Mouse (Mus musculus) mouse trophoblast stem cell (cell line): ENCODE measurements around the gene Hspg2.
"Not testable (repeated sequence)": the region's sequence is repeated elsewhere in the genome, so short reads cannot be mapped to it uniquely, and the experiment has no call there.

Experiments
- in situ Hi-C, 2 experiments: fragments of 300-500 bp; cut with MseI, MboI; formaldehyde crosslinking; loops; 2 replicates in 1 of 2; 3 replicates in 1 of 2; pipeline ENCODE4 v1.15.1; 2025

Hspg2 gene

DNA sequence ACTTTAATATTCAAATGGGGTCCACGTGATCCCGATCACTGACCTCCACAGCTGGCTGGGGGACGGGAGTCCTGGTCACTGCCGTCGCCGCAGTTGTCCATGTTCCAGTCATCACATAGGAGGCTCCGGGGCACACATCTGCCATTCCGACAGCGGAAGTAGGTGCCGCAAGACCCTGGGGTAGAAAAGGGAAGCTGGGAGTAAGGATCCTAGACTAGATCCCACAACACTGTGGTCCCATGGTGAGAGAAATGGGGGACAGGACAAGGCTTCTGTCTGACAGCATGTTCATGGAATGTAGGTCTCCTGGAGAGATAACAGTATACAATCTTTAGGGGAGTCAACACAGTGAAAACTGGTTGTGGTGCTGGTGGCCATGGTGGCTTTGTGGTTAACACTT lies 105.9 kb downstream of the Hspg2 start, which contains the start of gene Ldlrad2:
Gene Ldlrad2, minus strand, starts transcription at position 101 of the 400 bp plus-strand sequence.
- in situ Hi-C loops = no loop called here

DNA sequence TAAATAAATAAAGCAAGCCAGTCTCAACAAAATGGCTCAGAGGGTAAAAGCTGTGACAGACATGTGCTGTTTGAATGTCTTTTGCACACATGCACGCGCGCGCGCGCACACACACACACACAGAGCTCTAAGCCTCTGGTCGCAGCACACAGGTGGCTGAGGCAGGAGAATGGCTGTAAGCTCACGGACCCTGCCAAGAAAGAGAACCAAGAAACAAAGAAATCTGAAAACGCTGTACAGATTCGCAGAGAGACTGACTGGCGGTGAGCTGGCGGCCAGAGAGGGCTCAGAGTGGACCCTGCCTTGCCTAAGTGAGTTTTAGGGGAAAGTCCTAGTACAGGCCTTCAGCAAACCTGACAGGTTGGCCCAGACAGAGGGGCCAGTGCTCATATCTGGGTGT lies 108.9 kb downstream of the Hspg2 start:
- in situ Hi-C loops = no loop called here

DNA sequence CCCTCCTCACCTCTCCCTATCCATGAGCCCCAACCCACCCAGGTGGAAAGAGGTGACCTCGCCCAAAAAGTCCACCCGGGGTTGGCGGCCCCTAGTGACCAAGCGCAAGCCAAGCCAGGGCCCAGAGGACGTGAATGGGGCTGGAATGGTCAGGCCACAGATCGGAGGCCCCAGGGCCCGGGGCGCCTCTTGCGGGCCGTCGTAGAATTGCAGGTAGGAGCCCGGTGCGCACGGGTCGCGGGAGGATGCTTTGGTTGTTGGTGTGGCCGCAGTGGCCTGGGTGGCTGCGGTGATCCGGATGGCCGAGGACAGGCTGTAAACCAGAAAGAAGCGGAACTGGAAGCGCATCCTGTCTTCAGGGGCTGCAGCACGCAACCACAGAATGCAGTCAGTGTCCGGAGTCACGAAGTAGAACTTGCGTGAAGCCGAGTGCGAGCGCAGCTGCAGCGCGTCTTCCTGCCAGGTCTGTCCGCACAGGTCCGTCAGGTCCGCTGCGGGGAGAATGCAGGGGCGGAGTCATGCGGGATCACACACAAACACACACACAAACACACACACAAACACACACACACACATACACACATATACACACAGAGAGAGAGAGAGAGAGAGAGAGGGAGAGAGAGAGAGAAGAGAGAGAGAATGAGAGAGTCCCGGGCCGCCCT lies 109.7 kb downstream of the Hspg2 start:
- in situ Hi-C loops = no loop called here

DNA sequence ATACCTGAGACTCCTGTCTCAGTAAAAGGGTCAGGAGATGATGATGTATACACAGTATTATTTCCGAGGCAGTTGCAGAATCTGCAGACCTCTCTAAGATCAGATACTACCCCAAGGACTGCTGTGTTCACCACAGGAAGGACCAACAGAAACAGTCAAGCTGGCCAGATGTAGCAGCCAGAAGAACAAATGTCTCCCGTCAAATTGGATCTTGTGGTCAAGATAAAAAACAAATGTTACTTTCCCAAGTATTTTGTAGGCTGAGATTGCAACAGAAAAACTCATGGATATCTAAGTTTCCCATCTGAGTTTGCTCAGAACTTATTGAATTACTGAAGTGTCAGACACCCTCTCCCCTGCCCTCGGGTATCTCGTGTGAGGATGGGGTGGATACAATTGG lies 111.2 kb downstream of the Hspg2 start:
- in situ Hi-C loops = no loop called here

DNA sequence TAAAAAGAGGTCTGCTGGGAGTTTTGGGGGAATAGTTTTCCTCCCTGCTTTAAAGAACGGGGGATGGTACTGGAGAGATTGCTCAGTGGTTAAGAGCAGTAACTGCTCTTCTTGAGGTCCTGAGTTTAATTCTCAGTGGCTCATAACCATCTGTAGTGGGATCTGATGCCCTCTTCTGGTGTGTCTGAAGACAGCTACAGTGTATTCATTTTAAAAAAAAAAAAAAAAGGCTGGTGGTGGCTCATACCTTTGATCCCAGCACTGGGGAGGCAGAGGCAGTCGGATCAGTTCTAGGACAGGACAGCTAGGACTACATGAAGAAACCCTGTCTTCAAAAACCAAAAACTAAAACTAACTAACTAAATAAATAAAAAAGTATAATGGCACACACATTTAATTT lies 111.7 kb downstream of the Hspg2 start:
- in situ Hi-C loops = no loop called here

DNA sequence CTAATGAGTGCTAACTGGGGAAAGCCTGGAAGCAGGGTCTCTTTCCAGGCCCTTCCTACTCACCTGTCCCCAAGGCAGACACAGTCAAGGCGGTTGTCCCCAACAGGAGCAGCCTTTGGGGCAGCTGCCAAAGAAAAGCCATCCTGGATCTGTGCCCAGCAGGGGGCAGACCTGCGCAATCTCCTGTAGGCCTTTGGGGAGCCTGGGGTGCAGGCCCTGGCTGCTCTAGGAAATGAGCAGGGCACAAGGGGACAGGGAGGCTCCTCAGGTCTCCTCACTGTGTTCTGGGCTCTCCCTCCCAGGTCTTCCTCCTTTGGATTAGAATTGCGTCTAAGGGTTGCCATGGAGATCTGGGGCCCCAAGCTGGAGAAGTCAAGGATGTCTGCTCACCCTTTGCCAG lies 113.2 kb downstream of the Hspg2 start:
- in situ Hi-C loops = no loop called here

DNA sequence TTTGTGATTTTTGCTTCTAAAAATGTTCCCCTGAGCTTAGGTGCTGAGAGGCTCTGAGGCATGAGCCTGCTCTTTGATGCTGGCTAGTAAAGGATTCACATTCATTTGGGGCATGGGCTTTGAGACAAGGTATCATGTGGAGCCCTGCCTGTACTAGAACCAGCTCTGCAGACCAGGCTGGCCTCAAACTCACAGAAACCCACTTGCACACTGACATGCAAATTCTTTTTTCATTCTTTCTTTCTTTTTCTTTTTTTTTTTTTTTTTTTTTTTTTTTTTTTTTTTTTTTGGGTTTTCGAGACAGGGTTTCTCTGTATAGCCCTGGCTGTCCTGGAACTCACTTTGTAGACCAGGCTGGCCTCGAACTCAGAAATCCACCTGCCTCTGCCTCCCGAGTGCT lies 120.5 kb downstream of the Hspg2 start:
- in situ Hi-C loops = not testable (repeated sequence)

DNA sequence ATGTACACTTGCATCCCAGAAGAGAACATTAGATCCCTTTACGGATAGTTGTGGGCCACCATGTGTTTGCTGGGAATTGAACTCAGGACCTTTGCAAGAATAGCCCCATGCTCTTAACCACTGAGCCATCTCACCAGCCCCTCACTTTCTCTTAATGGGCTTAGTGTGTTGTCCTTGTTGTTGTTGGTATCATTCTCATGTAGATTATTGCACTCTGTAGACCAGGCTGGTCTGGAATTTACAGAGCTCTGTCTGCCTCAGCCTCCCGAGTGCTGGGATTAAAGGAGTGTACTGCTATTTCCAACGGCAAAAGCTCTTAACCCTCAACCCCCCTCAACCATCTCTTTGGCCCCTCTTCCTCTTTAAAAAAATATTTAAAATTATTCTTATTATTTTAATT lies 121.0 kb downstream of the Hspg2 start:
- in situ Hi-C loops = no loop called here

DNA sequence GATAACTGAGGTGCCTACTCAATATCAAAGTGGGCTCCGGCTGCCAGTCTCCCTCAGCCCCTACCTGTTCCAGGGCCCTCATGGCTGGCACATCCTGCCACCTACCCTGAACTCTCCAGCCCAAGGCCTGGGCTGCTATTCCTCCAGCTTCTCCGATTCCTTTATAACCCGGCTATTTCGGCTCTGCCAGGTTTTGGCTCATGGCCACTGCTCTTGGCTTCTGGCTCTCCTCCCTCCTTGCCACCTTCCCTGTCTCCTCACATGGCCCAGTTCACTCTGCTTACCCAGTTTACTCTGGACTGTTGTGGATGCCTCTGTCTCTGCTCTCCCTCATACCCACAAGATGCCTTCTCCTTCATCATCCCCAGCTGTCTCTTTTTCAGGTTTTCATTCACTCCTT lies 122.4 kb downstream of the Hspg2 start:
- in situ Hi-C loops = no loop called here

DNA sequence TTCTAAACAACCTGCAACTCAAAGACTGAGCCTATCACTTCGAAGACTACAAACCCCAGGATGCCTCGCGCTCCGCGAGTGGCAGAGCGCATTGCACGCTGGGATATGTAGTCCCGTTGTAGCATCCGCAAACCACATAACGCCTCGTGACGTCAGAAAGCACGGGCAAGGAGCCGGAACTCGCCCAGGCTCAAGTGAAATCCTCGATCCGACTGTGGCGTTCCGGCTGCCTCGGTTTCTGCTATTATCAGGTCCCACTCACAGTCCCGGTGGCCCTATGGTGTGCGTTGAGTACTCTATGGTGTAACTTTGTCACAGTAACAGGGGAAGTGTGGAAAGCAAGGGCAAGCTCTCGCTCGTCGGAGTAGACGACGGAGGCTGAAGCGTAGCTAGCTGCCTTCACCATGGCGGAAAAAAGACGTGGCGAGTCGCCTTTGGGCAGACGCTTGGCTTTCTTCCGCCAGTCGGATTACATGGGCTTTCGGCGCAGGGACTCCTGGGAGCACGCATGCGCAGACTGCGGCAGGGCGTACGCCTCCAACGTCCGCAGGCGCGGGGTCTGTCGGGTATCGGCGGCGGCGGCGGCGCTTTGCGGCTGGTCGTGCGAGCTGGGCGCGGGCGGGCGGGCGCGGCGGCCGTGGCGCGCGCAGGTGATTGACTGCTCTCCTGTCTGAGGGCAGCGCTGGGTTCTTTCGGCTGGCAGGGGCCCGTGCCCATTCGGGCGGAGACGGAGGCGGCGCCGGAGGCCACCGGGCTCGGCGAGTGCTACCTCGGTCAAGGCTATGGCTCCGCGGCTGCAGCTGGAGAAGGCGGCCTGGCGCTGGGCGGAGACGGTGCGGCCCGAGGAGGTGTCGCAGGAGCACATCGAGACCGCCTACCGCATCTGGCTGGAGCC lies 125.3 kb downstream of the Hspg2 start, which contains the start of gene Usp48:
Gene Usp48, plus strand, starts transcription at position 155 of the 895 bp plus-strand sequence.
- in situ Hi-C loops = no loop called here

DNA sequence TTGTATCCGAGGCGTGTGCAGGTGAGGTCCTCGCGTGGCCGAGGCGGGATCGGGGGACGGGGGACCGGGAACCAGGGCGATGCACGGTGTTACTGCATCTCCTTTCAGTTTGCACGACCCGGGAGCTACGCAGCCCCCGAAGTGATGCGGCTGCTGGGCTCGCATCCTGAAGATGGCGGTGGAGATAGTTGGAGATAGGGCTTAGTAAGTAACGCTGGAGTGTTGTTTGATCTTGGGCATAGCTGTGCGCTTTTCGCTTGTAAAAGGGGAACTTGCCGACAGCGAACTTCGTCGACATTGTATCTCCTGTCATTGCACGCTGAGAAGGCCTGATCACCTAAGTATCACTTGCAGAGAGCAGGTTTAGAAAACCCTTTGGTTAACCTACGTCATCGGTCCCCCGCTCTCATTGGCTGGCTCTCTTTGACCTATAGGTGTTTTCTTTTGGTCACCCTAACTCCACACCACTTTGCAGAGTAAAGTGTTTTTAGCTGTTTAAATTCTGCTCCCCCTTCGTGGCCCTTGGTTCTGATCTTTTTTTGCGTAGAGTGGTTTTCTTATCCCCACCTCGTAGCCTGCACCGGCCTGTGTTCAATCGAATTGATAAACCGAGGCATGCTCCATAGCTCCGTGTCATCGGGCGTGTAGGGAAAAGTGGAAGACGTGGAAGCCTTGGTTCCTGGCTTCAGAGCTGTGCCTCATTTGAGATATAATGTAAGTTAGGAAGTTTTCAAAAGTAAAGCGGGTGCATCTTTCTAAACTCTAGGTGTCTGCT lies 126.1 kb downstream of the Hspg2 start:
- in situ Hi-C loops = no loop called here

DNA sequence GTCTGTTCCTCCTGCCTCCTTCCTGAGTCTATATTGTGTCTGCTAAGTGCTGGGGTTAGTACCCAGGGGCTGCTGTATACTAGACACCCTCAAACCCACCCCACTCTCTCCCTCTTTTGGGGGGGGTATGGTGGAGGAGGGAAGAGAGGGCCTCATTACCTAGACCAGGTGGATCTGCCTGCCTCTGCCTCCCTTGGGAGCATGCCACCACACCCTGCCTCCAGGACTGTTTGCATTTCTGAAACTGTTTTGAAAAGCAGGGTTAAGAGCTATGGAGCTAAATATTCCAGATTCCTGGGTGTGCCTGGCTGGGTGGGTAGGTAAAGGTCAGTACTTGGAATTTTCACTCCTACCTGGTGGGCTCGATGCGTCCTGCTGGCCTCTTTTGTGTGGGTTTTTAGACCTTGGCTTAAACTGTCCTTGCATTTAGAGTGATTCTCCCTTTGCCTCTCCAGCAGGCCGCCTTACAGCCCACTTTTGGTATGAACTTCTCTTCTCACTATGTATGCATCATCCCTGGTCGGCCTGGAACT lies 128.6 kb downstream of the Hspg2 start:
- in situ Hi-C loops = no loop called here

DNA sequence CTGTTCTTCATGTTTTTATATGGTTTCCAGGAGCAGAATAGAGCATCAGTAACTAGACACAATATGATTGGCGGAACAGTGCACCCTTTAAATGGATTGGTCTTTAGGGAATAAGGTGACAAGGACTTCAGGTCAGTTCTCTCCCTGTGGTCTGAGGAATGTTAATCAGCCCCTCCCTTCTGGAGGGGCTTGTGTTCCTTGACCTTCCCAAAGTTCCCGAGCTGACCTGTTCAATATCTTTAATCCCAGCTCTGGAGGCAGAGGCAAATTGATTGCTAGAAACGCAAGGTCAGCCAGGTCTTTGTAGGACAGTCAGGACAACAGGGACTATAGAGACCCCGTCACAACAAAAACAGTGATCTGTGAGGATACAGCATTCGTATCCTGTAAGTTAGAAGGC lies 130.0 kb downstream of the Hspg2 start:
- in situ Hi-C loops = no loop called here

DNA sequence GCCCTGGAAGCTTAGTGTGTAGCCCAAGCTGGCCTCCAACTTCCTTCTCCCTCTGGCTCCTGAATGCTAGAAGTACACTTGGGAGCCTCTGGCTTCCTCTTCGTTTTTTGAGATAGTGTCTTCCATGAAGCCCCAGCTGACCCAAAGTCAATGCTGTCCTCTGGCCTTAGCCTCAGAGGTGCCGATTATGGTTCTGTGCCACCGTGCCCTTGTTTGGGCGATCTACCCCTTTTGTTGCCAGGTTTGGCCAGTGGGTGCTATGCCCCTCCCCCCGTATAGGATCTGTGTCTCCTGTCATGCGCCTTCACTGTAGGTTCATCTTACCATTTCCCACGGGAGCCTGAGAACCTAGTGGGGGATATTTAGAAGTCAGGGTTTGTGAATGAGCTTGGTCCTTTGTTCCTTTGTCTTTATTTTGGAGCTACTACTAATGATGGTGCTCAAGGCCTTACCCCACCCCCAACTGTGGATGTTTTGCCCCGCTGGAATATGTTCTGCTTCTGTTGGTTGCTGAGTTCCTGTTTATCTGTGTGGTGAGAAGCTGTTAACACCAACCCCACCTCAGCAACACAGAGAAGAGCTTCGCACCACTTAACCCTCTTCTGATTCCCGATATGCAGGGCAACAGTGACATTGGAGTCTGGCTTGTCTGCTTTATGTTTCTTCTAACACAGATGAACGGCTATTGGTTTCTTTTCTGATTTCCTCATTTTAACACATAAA lies 135.0 kb downstream of the Hspg2 start:
- in situ Hi-C loops = no loop called here

DNA sequence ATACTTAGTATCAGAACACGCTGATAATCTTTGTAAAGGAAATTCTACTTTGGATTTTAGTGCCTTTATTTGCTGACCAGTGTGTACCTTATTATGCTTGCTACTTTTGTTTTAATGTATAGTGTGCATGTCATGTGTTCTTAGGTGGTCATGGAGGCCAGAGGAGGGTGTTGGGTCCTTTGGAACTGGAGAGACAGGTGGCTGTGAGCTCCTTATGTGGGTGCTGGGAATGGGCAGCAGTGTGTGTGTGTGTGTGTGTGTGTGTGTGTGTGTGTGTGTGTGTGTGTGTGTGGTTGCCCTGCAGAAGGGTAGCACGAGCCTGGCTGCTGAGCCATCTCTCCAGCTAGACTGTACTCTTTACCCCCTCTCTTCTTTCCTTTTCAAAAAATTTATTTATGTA lies 138.5 kb downstream of the Hspg2 start:
- in situ Hi-C loops = no loop called here

DNA sequence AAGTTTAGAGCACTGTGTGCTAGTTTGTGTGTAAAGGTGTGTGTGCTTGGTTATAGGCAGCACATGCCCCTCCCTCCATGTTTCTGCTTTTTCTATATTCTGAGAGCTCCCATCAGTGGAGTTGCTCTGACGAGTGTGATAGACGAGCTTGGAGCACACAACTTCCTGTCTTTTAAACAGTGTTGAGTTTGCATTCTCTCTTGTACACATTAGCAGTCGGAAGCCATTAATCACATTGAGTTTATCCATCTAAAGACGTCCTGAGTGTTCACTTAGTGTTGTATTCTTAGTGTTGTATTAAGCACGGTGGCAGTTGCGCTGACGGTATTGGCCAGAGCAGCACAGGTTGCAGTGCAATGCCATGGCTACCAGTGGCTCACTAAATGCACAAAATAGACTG lies 140.7 kb downstream of the Hspg2 start:
- in situ Hi-C loops = no loop called here

DNA sequence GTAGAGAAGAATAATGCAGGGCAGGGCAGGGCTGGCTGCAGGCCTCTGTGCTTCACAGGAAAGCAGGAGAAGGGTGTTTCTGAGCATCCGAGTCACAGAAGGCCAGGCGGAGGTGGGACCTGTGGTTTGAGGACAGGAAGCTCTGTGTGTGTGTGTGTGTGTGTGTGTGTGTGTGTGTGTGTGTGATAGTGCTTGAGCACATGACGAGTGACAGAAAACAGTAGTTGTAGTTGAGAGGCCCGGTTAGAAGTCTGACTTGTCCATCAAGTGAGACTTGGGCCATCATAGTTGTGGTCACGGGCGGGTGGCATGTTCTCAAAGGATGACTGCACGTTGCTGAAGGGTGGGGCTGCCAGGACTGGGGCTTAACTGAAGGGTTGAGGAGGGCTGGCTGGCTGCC lies 141.1 kb downstream of the Hspg2 start:
- in situ Hi-C loops = no loop called here

DNA sequence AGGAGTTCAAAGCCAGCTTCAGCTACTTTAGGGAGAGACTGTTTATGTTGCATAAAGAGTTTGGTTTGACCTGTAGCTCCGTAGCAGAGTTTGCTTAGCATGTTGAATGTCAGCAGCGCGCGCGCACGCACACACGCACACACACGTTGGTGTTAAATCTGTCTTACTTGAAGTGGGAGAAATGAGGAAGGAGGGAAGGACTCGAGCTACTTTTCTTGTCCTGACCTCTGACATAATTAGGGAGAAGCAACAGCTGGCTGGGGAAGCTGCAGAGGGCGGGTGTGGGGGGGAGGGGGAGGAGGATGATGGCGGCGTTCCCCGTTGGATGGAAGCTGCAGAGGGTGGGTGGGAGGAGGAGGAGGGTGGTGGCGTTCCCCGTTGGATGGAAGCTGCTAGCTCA lies 141.7 kb downstream of the Hspg2 start:
- in situ Hi-C loops = no loop called here
